Mouse (Mus musculus) left cerebral cortex, postnatal 14 days (tissue): Measurements from ENCODE around the gene Numa1. TPM values are rescaled to one million over a fixed set of nuclear protein-coding genes. Genes with fewer than 3 reads are reported as not detected.
A peak's percentile ranks its signal among the peaks of the same experiment; 100 is the strongest.
"Not testable (repeated sequence)": the region's sequence is repeated elsewhere in the genome, so short reads cannot be mapped to it uniquely, and the experiment has no call there.

Source experiments
- DNase-seq, 2 experiments: peaks; one replicate each; pipeline ENCODE4 v3.0.0; 2021 to 2022; ENCODE audit warnings: low spot score in 2 of 2, mixed read lengths in 1 of 2
- intact Hi-C: fragments of 180-260 bp; cut with DNase I; formaldehyde crosslinking; loops from one replicate; pipeline ENCODE4 v1.15.1; 2025
- long read RNA-seq, 2 experiments: library from polyadenylated mRNA; stranded (forward); transcript quantifications; one replicate each; pipeline ENCODE4 v2.0.0; 2021
- total RNA-seq, 2 experiments: library from RNA; stranded (reverse); gene quantifications; 2 replicates each; pipeline ENCODE4 v1.2.3; 2021

Gene Numa1
- total RNA-seq: 10 to 100 TPM; 58.5 to 60.8 TPM
- long read RNA-seq, experiment 1, transcript Numa1-202 (13 exons, 2,934 nt): major isoform, 6 of 16 reads
- long read RNA-seq, experiment 1, partial matches to known transcripts: 8 of 16 reads
- long read RNA-seq, experiment 1, other reads (novel, unspliced or antisense): 2 of 16 reads
- long read RNA-seq, experiment 2, transcript Numa1-202 (13 exons, 2,934 nt): major isoform, 5 of 12 reads
- long read RNA-seq, experiment 2, partial matches to known transcripts: 5 of 12 reads
- long read RNA-seq, experiment 2, other reads (novel, unspliced or antisense): 2 of 12 reads

GRCm38 (mm10) chr7:101933751-101934240 is at the start of gene Numa1, which contains the start of gene Lrrc51:
Gene Numa1 (plus strand): TSS chr7:101934111.
Gene Lrrc51 (minus strand): TSS chr7:101933895.
- DNase-seq: peak; percentile 96 to 97
- intact Hi-C loops: no loop called here

- intact Hi-C loops: no loop called here
- DNase-seq: no peak
Measured at GRCm38 (mm10) chr7:101884160-101884559, 49.8 kb upstream of the Numa1 start.

DNA sequence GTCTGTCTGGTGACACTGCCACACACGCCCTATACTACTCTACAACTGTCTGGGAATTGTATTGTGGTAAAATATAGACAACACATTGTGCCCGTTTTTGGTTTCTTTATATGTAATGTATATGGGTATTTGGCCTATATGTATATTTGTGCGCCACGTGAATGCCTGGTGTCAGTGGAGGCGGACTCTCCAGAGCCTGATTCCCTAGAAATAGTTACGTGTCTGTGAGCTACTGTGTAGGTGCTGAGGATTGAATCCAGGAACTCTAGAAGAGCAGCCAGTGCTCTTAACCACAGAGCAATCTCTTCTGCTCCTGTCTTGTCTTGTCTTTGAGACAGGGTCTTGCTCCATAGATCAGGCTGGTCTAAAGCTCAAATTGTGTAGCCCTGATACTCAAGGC is 47.6 kb upstream of the Numa1 start:
- no peak for DNase-seq
- intact Hi-C loops: no loop called here

DNA sequence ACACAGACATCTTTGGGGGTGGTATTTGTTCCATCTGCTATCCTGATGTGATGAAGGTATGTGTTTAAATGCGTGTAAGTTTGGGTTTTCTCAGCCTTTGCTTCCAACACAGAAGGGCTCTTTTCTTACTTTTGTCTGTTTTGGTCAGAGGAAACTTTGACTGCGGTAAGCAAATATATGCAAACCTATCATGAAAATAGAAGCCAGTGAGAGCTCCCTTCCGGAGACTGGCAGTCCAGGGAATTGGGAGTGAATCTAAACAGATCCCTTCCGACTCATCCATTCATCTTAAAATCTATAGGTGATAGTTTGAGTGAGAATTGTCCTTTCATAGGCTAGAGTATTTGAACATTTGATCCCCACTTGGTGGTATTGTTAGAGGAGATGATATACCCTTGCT is 45.5 kb upstream of the Numa1 start:
- intact Hi-C loops: no loop called here
- no peak for DNase-seq

- no peak for DNase-seq
Measured at GRCm38 (mm10) chr7:101895695-101896094, 38.2 kb upstream of the Numa1 start.

GRCm38 (mm10) chr7:101896104-101897066 is 37.5 kb upstream of the Numa1 start:
- intact Hi-C loops: loop anchor here (5.0 kb wide), 1 partner anchor 229 kb away; no protein-coding TSS in a partner anchor
- peak; percentile 98 to 99 for DNase-seq

More at GRCm38 (mm10) chr7:101895695-101896094, 38.2 kb upstream of the Numa1 start:
- intact Hi-C loops: loop anchor here (5.0 kb wide), 1 partner anchor 228 kb away; no protein-coding TSS in a partner anchor

DNA sequence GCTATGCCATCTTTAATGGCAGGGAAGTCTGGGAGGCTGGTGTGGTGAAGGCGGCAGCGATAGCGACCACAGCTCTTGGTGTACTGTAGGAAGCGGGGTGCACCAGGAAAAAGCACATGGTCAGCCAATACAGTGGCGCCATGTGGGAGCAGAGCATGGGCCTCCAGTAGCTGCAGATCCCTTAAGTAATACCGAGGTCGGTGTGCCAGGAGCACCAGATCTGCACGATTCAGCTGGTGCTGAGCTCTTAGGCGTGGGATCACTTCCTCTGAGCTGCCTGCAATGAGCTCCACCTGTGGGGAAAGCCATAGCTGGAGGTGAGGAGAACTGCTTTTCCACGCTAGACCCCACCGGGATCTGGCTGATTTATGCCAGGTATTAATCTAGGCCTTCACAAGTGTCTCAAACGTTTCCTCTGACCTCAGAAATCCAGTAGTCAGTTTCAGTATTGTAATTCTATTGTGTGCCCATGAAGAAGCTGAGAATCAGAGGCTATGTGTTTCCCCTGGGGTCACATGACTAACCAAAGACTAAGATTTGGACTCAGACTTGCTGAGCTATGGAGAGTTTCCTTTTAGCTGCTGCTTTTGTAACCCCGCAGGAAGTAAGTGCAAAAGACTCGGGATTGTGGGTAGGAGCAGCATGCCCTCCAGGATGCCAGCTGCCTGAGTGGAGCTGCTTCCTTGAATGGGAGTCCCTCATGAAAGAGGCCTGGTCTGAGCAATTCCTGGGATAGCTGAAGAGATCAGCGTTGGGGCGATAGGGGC is 33.4 kb upstream of the Numa1 start:
- no peak for DNase-seq
- intact Hi-C loops: no loop called here

DNA sequence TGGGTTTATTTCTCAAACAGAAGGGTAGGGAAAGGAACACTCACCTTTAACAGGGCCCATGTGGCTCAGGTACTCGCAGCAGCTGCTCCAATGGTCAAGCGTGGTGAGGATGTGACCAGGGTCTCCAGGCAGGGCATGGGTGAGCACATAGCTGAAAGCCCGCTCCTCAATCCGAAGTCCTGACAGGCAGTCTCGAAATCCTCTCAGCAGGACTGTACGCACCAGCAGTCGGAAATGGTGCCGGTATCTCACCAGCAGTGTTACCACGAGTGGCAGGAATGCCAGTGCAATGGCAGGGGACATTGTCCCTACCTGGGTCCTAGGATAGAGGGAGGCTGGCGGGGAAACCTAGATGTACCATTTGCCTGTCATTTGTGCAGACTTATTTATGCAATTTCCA is 31.9 kb upstream of the Numa1 start:
- DNase-seq: no peak
- intact Hi-C loops: no loop called here

GRCm38 (mm10) chr7:101902846-101903245 is 31.1 kb upstream of the Numa1 start:
- DNase-seq: no peak
- intact Hi-C loops: no loop called here

GRCm38 (mm10) chr7:101905561-101906286 is 28.2 kb upstream of the Numa1 start, which contains the start of gene Lamtor1:
Gene Lamtor1 (plus strand): TSS chr7:101905904.
- intact Hi-C loops: no loop called here
- DNase-seq: peak; percentile 100

GRCm38 (mm10) chr7:101906287-101906681 is 27.6 kb upstream of the Numa1 start, which contains the start of gene Tomt:
Gene Tomt (minus strand): TSS chr7:101906359.
- intact Hi-C loops: no loop called here
- DNase-seq: no peak

- intact Hi-C loops: no loop called here
Measured at GRCm38 (mm10) chr7:101906696-101907095, 27.2 kb upstream of the Numa1 start.

DNA sequence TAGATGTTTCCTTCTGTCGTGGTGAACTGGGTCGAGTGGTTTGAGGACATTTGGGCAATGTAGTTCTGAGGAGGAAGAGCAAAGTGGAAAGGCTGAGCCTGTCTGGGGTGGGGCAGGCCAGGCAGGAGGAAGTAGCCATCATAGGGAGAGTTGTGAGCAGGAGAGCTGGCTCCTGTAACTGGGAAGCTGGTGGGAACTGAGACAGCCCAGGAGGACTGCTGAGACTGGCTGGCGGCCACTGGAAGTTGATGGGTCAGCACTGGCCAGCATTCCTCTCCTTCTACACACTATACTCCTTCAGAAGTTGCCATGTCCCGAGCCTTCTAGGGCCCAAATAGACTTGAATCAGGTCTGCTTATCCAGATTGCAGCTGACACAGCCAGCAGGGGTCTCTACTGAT is 25.5 kb upstream of the Numa1 start:
- no peak for DNase-seq
- intact Hi-C loops: no loop called here

More at GRCm38 (mm10) chr7:101906696-101907095, 27.2 kb upstream of the Numa1 start:
- no peak for DNase-seq

GRCm38 (mm10) chr7:101910138-101910537 is 23.8 kb upstream of the Numa1 start:
- intact Hi-C loops: no loop called here
- no peak for DNase-seq

- intact Hi-C loops: no loop called here
- no peak for DNase-seq
Measured at GRCm38 (mm10) chr7:101911982-101912381, 21.9 kb upstream of the Numa1 start.

- DNase-seq: peak; percentile 49 to 71
- intact Hi-C loops: no loop called here
Measured at GRCm38 (mm10) chr7:101918071-101918470, 15.8 kb upstream of the Numa1 start.

- intact Hi-C loops, DNase-seq: not testable (repeated sequence)
Measured at GRCm38 (mm10) chr7:101925892-101926291, 8.0 kb upstream of the Numa1 start.

- no peak for DNase-seq
- intact Hi-C loops: no loop called here
Measured at GRCm38 (mm10) chr7:101928093-101928492, 5.8 kb upstream of the Numa1 start.
